Mouse (Mus musculus) kidney, adult 2 months (tissue): ENCODE data around the gene Agmat.

ENCODE experiments used
- CTCF ChIP-seq: fragments of 200-500 bp; conservative IDR thresholded peaks from 2 replicates; pipeline ENCODE4 v1.5.1; 2011; ENCODE audit warnings: low read depth, mild to moderate bottlenecking, control low read depth, low read length, moderate library complexity, mixed read lengths; ENCODE audit not compliant: insufficient read depth, insufficient read length
- POLR2A ChIP-seq: fragments of 200-500 bp; IDR thresholded peaks from one replicate; pipeline ENCODE4 v1.6.1; 2011; ENCODE audit warnings: low read depth, low read length, control low read depth

DNA sequence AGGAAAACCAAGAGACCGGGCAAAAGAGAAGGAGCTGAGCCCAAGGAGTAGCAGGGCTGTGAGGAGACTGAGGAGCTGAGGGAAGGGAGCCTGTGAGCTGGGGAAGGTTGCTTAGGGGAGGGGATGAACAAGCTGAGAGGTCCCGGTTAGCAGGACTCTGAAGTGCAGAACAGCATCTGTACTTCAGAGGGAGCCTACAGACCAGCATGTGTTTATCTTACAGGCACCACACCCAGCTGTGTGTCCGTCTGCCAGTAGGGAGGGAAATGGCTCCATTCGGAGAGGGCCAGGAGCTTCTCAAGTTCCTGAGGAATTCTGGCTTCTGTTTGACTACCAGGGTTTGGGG lies 5.6 kb downstream of the Agmat start:
- TF ChIP-seq CTCF (no peak), POLR2A (no peak)
